Mouse (Mus musculus) spleen, adult 2 months (tissue): Measurements from ENCODE around the gene Map3k10. TPM values are rescaled to one million over a fixed set of nuclear protein-coding genes. Genes with fewer than 3 reads are reported as not detected.
"Not testable (repeated sequence)": the region's sequence is repeated elsewhere in the genome, so short reads cannot be mapped to it uniquely, and the experiment has no call there.

Source experiments
- DNase-seq, 2 experiments: peaks; one replicate each; pipeline versions ENCODE4 v3.0.0 to v3.0.0-alpha.2; 2012 to 2021; ENCODE audit warnings: low spot score in 2 of 2, low read depth in 1 of 2
- H3K27ac ChIP-seq: fragments of 200-500 bp; 2 replicates; pipeline ENCODE4 v1.5.1; 2012; ENCODE audit warnings: low read length, inconsistent platforms; ENCODE audit not compliant: insufficient read depth
- H3K27me3 ChIP-seq: fragments of 200-500 bp; 2 replicates; pipeline ENCODE4 v1.6.1; 2012; ENCODE audit warnings: mild to moderate bottlenecking, moderate library complexity, low read length, inconsistent platforms; ENCODE audit not compliant: control insufficient read depth, insufficient read depth
- H3K36me3 ChIP-seq: fragments of 200-500 bp; 2 replicates; pipeline ENCODE4 v1.6.1; 2012; ENCODE audit warnings: mild to moderate bottlenecking, low read length, inconsistent platforms; ENCODE audit not compliant: control insufficient read depth, insufficient read depth
- H3K4me1 ChIP-seq: fragments of 200-500 bp; 2 replicates; pipeline ENCODE4 v1.6.1; 2011; ENCODE audit warnings: inconsistent platforms; ENCODE audit not compliant: control insufficient read depth, insufficient read depth, insufficient read length
- H3K4me3 ChIP-seq: fragments of 200-500 bp; 2 replicates; pipeline ENCODE4 v1.5.1; 2011; ENCODE audit warnings: mild to moderate bottlenecking, inconsistent platforms; ENCODE audit not compliant: insufficient read depth, insufficient read length; ENCODE audit errors: extremely low read depth
- CTCF ChIP-seq: fragments of 200-500 bp; IDR thresholded peaks from 2 replicates; pipeline ENCODE4 v1.5.1; 2011; ENCODE audit warnings: mild to moderate bottlenecking, inconsistent platforms; ENCODE audit not compliant: insufficient read depth, insufficient read length, insufficient replicate concordance; ENCODE audit errors: extremely low read depth
- POLR2A ChIP-seq: fragments of 200-500 bp; IDR thresholded peaks from 2 replicates; pipeline ENCODE4 v1.6.1; 2011; ENCODE audit warnings: low read depth, low read length, inconsistent platforms
- WGBS: fragments of 180-500 bp; shearing (Covaris S2); methylation state at CpG from one replicate; pipeline ENCODE4 v1.1.7; 2018; 5-methylcytosine and 5-hydroxymethylcytosine counted together
- polyA plus RNA-seq: library from polyadenylated mRNA; depleted of rRNA; stranded (reverse); fragments of >200 nt; gene quantifications from 2 replicates; pipeline ENCODE4 v1.2.3, GENCODE M21; 2012

Map3k10 gene
- polyA plus RNA-seq, 1 experiment: 16.1 TPM

- DNase-seq: no peak
- no peak for TF ChIP-seq POLR2A
- no peak for TF ChIP-seq CTCF
- H3K27me3 ChIP-seq: no peaks in the 10 kb centered on the region
- H3K4me3 ChIP-seq: no peak overlapping the region
- WGBS: 84% methylated on average over 7 of the region's 7 CpGs
- no peaks in the 10 kb centered on the region for H3K36me3 ChIP-seq
- no peak overlapping the region for H3K27ac ChIP-seq
- H3K4me1 ChIP-seq: no peaks in the 10 kb centered on the region
Observed at GRCm38 (mm10) chr7:27646516-27646915, 27.9 kb downstream of the Map3k10 start.

GRCm38 (mm10) chr7:27644471-27644870 lies 29.9 kb downstream of the Map3k10 start:
- 23% methylated on average over 1 of the region's 1 CpGs for WGBS
- Histone ChIP-seq H3K27ac (no peak overlapping the region), H3K4me1 (no peaks in the 10 kb centered on the region), H3K4me3 (no peak overlapping the region), H3K27me3 (no peaks in the 10 kb centered on the region), H3K36me3 (no peaks in the 10 kb centered on the region)
- TF ChIP-seq POLR2A (no peak), CTCF (no peak)
- no peak for DNase-seq

GRCm38 (mm10) chr7:27635094-27635493 lies 39.3 kb downstream of the Map3k10 start:
- H3K36me3 ChIP-seq: peaks cover 28% of the 10 kb centered on the region
- H3K27me3 ChIP-seq, H3K4me3 ChIP-seq, H3K4me1 ChIP-seq, H3K27ac ChIP-seq, DNase-seq: not testable (repeated sequence)
- 100% methylated on average over 2 of the region's 2 CpGs for WGBS

DNA sequence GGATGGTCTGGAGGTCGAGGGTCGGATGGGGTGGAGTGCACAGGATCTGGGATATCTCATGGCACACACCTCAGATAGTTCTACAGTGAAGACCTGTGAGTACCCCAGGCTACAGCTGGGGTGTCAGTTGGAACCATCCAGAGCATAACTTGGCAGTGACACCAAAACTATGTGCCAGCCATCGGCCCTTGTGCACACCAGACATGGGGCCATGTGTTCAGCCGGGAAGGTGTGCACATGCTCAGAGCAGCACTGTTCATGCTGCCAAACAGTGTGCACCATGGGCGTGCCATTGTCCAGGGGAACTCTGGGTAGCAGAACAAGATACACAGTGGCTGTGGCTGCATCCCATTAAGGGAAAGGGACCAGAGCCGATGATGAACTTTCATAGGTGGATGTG lies 39.7 kb downstream of the Map3k10 start:
- H3K27me3 ChIP-seq: no peaks in the 10 kb centered on the region
- DNase-seq: no peak
- 94% methylated on average over 6 of the region's 6 CpGs for WGBS
- H3K4me3 ChIP-seq: no peak overlapping the region
- TF ChIP-seq POLR2A (no peak), CTCF (no peak)
- H3K27ac ChIP-seq: no peak overlapping the region
- no peaks in the 10 kb centered on the region for H3K4me1 ChIP-seq
- H3K36me3 ChIP-seq: peaks cover 29% of the 10 kb centered on the region

DNA sequence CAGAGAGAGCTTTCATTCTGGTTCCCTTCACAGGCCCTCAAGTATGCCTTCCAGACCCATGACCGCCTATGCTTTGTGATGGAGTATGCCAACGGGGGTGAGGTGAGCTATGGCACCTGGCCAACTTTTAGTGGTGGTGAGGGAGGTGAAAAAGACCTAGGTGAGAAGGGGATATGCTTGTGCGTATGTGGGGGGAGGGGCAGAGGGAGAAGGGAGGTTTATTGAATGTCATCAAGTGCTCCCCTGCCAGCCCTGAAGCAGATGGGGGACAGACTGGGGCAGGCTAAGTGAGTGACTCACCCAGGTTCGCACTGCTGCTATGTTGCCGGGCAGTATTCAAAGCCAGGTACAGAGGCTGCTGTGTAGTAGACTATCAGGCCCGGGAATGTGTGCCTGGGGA lies 41.2 kb downstream of the Map3k10 start:
- peaks cover 40% of the 10 kb centered on the region for H3K36me3 ChIP-seq
- TF ChIP-seq CTCF (no peak), POLR2A (no peak)
- whole genome bisulfite sequencing: 92% methylated on average over 6 of the region's 6 CpGs
- no peak overlapping the region for H3K27ac ChIP-seq
- no peaks in the 10 kb centered on the region for H3K27me3 ChIP-seq
- no peak for DNase-seq
- no peaks in the 10 kb centered on the region for H3K4me1 ChIP-seq
- no peak overlapping the region for H3K4me3 ChIP-seq

DNA sequence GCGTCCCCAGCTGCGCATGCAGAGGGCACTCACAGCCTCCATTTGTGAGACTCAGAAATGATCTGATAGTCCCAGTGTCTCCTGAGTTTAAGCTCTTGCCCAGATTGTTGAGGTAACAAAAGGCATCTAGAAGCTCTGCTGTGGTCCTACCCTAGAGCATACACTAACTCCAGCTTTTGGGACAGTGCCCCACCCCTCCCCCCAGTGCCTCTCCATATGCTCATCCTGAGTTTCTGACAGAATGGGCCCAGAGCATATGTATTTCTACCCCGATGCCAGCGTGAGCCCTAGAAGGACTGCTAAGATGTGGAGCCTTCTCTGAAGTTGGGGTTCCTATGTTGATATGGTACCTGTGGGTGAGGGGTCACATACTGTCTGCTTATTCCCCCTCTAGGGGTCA lies 43.0 kb downstream of the Map3k10 start:
- no peak overlapping the region for H3K4me3 ChIP-seq
- H3K27ac ChIP-seq: no peak overlapping the region
- TF ChIP-seq POLR2A (no peak), CTCF (no peak)
- H3K36me3 ChIP-seq: peaks cover 35% of the 10 kb centered on the region
- WGBS: 98% methylated on average over 4 of the region's 4 CpGs
- no peak for DNase-seq
- H3K27me3 ChIP-seq: no peaks in the 10 kb centered on the region
- H3K4me1 ChIP-seq: no peaks in the 10 kb centered on the region

DNA sequence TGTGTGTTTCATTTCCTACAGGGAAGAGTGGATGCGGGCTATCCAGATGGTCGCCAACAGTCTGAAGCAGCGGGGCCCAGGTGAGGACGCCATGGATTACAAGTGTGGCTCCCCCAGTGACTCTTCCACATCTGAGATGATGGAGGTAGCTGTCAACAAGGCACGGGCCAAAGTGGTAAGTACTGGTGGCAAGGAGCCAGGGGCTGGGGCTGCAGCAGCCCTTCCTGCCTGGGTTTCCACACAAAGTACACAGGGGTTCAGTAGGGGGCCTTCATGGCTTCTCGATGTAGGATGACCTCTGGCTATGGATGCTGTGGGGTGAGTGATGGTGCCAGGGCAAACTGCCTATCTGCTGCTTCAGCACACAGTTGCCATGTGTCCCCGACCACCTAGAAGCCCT lies 45.6 kb downstream of the Map3k10 start:
- H3K27me3 ChIP-seq, DNase-seq, H3K27ac ChIP-seq, H3K4me3 ChIP-seq, H3K4me1 ChIP-seq: not testable (repeated sequence)
- 94% methylated on average over 7 of the region's 7 CpGs for WGBS
- peaks cover 36% of the 10 kb centered on the region for H3K36me3 ChIP-seq

- no peak overlapping the region for H3K4me3 ChIP-seq
- TF ChIP-seq POLR2A: no peak
- TF ChIP-seq CTCF: no peak
- peaks cover 32% of the 10 kb centered on the region for H3K36me3 ChIP-seq
- no peak overlapping the region for H3K27ac ChIP-seq
- no peak for DNase-seq
- no peaks in the 10 kb centered on the region for H3K4me1 ChIP-seq
- no peaks in the 10 kb centered on the region for H3K27me3 ChIP-seq
- 95% methylated on average over 6 of the region's 6 CpGs for WGBS
Observed at GRCm38 (mm10) chr7:27628190-27628589, 46.2 kb downstream of the Map3k10 start.
